9 mouse cellular contexts compared by ENCODE assay signal in genomic region chr9:105272241-105272640, GRCm38 (mm10).
DNase-seq lines count a peak whose midpoint lies in the region; ATAC-seq lines count a peak whose summit lies in the region.
"Had no signal": no experiment of that assay in that cellular context is flagged by ENCODE, and none has a peak within 500 bp of the region (broad histone marks: within the 10 kb centered on the region; RNA-seq: fewer than 3 reads in every experiment).

No protein-coding gene starts in this region.

- no peaks in the 10 kb centered on the region for H3K27me3 ChIP-seq in kidney, embryonic 14.5 days (ENCODE audit: control insufficient read depth, insufficient read depth, low read length)
- H3K27me3 ChIP-seq in midbrain, embryonic 14.5 days (ENCODE audit: control insufficient read depth, insufficient read depth, low read length) = no peaks in the 10 kb centered on the region
- H3K27me3 ChIP-seq: forebrain, embryonic 15.5 days had no signal

- no peaks in the 10 kb centered on the region for H3K9me3 ChIP-seq in kidney, embryonic 14.5 days (ENCODE audit: control insufficient read depth, low read length)
- no peaks in the 10 kb centered on the region for H3K9me3 ChIP-seq in midbrain, embryonic 14.5 days (ENCODE audit: control insufficient read depth, low read length)
- H3K9me3 ChIP-seq: forebrain, embryonic 15.5 days had no signal

- peak; percentile 8 to 32 for DNase-seq in kidney, adult 8-10 months
- peak; percentile 19 for DNase-seq in NIH3T3 (ENCODE audit: low read depth)
- peak; percentile 48 for DNase-seq in embryo, embryonic 9.5 days (ENCODE audit: extremely low spot score)
- peak; percentile 7 for DNase-seq in lung, postnatal 36 days
- no peak for DNase-seq in Muller cell, postnatal 12 days (ENCODE audit: inconsistent ontology term)
- DNase-seq in layer of hippocampus, postnatal 25 days (ENCODE audit: extremely low spot score in 1 of 2, low spot score in 1 of 2) = no peak
- no peak for DNase-seq in midbrain, embryonic 14.5 days

- no peak overlapping the region for H3K9ac ChIP-seq in kidney, embryonic 14.5 days (ENCODE audit: low read depth, low read length)
- H3K9ac ChIP-seq in midbrain, embryonic 14.5 days (replicated peaks; ENCODE audit: low read length) = no peak overlapping the region
- H3K9ac ChIP-seq: forebrain, embryonic 15.5 days had no signal

- no peaks in the 10 kb centered on the region for H3K36me3 ChIP-seq in kidney, embryonic 14.5 days (ENCODE audit: control insufficient read depth, insufficient read depth, low read length)
- no peaks in the 10 kb centered on the region for H3K36me3 ChIP-seq in midbrain, embryonic 14.5 days (ENCODE audit: control insufficient read depth, insufficient read depth, low read length)
- H3K36me3 ChIP-seq: forebrain, embryonic 15.5 days had no signal

- H3K4me3 ChIP-seq in kidney, embryonic 14.5 days (ENCODE audit: low read length) = no peak overlapping the region
- no peak overlapping the region for H3K4me3 ChIP-seq in midbrain, embryonic 14.5 days (replicated peaks; ENCODE audit: low read depth, low read length)
- H3K4me3 ChIP-seq: forebrain, embryonic 15.5 days had no signal

- H3K4me1 ChIP-seq in kidney, embryonic 14.5 days (ENCODE audit: control insufficient read depth, insufficient read depth, low read length) = no peaks in the 10 kb centered on the region
- peaks cover 15% of the 10 kb centered on the region for H3K4me1 ChIP-seq in midbrain, embryonic 14.5 days (ENCODE audit: control insufficient read depth, insufficient read depth, low read length)

- no peak overlapping the region for H3K27ac ChIP-seq in kidney, embryonic 14.5 days (ENCODE audit: low read depth, low read length)
- no peak overlapping the region for H3K27ac ChIP-seq in midbrain, embryonic 14.5 days (replicated peaks; ENCODE audit: low read depth, low read length)
- H3K27ac ChIP-seq: forebrain, embryonic 15.5 days had no signal

- 7% methylated on average over 7 of the region's 7 CpGs for WGBS in kidney, embryonic 14.5 days
- 20% methylated on average over 7 of the region's 7 CpGs for WGBS in midbrain, embryonic 14.5 days

- no peak for ATAC-seq in kidney, embryonic 14.5 days (ENCODE audit: low FRiP score, low TSS enrichment)
- ATAC-seq in midbrain, embryonic 14.5 days (ENCODE audit: low FRiP score, low TSS enrichment) = no peak
- ATAC-seq: forebrain, embryonic 15.5 days had no signal

- no peak overlapping the region for H3K4me2 ChIP-seq in kidney, embryonic 14.5 days (replicated peaks; ENCODE audit: low read depth, low read length)
- no peak overlapping the region for H3K4me2 ChIP-seq in midbrain, embryonic 14.5 days (ENCODE audit: low read length)
- H3K4me2 ChIP-seq: forebrain, embryonic 15.5 days had no signal

Comparison
In these comparisons a context has a peak if more than half of its experiments do, and no peak if none do; other contexts are left out.
1. DNase-seq: peak in kidney, adult 8-10 months (2 of 2), NIH3T3 (single experiment), embryo, embryonic 9.5 days (single experiment) and lung, postnatal 36 days (single experiment); none in Muller cell, postnatal 12 days (single experiment), layer of hippocampus, postnatal 25 days (0 of 2) and midbrain, embryonic 14.5 days (single experiment).